Mouse (Mus musculus): ENCODE measurements around the gene Ikzf1. TPM values are rescaled to one million over a fixed set of nuclear protein-coding genes. Genes with fewer than 3 reads are reported as not detected.

Gene Ikzf1
- polyA plus RNA-seq, 1 experiment from 2014 or later, result 1.1 TPM

DNA sequence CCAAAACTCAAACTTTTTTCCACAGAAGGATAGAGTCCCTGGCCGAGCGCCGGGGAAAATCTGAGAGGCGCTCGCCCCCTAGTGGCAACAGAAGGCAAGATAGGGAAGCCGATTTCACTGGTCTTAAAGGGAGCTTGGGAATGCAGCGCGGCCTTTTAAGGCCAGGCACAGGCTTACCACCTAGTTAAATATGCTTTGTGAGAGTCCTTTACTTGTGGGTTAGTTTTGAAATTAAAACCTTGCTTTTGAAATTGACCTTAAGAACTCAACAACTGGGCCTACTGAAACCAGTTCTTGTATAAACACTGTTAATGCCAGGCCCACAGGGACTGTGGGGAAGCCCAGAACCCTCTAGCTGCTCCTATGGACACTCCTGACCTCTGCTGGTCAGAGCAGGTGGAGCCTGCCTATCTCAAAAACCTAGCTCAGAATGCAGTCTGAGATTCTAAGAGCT is 103.7 kb downstream of the Ikzf1 start:
- Histone ChIP-seq H3K36me3 (no peaks in the 10 kb centered on the region), H3K9ac (0 out of 2 replicates have a peak overlapping the region, but pooled peaks have one; percentile 1), H3K4me1 (no peaks in the 10 kb centered on the region), H3K27ac (replicated peaks) (no peak overlapping the region), H3K27me3 (replicated peaks) (peaks cover 4% of the 10 kb centered on the region; the same call in 1 of the 2 replicates), H3K9me3 (no peaks in the 10 kb centered on the region), H3K4me3 (peak overlapping the region; percentile 8; the same call in 1 of the 2 replicates), H3K4me2 (peak overlapping the region; percentile 57)
- 0% methylated on average over 8 of the region's 8 CpGs for WGBS
- ATAC-seq (ENCODE audit: extremely low read depth, insufficient number of reproducible peaks, low FRiP score, low TSS enrichment), result peak; percentile 81

DNA sequence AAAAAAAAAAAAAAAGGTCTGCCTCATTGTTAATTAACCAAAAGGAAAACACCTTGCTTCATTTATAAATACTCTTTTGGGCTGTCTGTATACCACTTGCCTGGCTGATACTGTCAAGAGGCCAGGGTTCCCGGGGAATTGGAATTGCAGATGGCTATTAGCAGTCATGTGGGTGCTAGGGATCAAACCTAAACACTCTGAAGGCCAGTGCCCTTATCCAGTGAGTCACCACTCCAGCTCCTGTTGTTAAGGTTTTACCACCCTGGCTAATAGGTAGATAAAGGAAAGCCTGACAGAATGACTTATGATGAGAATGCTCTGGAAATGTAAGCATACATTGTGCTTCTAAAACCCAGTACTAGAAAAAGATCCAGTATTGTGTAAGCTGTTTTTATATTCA is 109.8 kb downstream of the Ikzf1 start:
- Histone ChIP-seq H3K4me3 (no peak overlapping the region), H3K9ac (no peak overlapping the region), H3K4me2 (no peak overlapping the region), H3K4me1 (no peaks in the 10 kb centered on the region), H3K9me3 (no peaks in the 10 kb centered on the region), H3K36me3 (peaks cover 34% of the 10 kb centered on the region), H3K27me3 (replicated peaks) (no peaks in the 10 kb centered on the region), H3K27ac (replicated peaks) (no peak overlapping the region)
- WGBS, result 87% methylated on average over 1 of the region's 1 CpGs
- no peak for ATAC-seq (ENCODE audit: extremely low read depth, insufficient number of reproducible peaks, low FRiP score, low TSS enrichment)

GRCm38 (mm10) chr11:11798690-11799089 is 113.9 kb downstream of the Ikzf1 start:
- no peak overlapping the region for H3K4me2 ChIP-seq
- 95% methylated on average over 1 of the region's 1 CpGs for WGBS
- no peak overlapping the region for H3K9ac ChIP-seq
- H3K4me1 ChIP-seq, result peaks cover 20% of the 10 kb centered on the region
- ATAC-seq (ENCODE audit: extremely low read depth, insufficient number of reproducible peaks, low FRiP score, low TSS enrichment), result no peak
- no peak overlapping the region for H3K27ac ChIP-seq (replicated peaks)
- H3K9me3 ChIP-seq, result no peaks in the 10 kb centered on the region
- peaks cover 68% of the 10 kb centered on the region for H3K36me3 ChIP-seq
- no peak overlapping the region for H3K4me3 ChIP-seq
- H3K27me3 ChIP-seq (replicated peaks), result no peaks in the 10 kb centered on the region

DNA sequence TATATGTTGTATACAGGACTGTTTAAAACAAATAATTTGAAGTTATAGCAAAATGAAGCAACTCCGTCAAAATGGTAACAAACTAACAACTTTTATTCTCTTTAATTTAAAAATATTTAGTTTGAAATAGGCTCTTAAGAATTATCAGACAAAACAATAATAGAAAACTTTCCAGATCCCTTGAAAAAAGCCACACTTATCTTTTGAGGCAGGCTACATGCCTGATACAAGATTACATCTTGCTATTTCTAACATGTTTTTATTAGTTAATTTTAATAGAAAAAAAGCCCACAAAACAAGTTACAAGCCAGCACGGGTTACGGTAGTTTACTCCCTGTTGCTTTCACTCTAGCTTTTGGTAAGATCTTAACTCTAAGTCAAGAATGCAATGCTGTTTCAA is 115.5 kb downstream of the Ikzf1 start:
- peaks cover 20% of the 10 kb centered on the region for H3K4me1 ChIP-seq
- H3K27me3 ChIP-seq (replicated peaks), result no peaks in the 10 kb centered on the region
- H3K4me2 ChIP-seq, result no peak overlapping the region
- H3K4me3 ChIP-seq, result no peak overlapping the region
- ATAC-seq (ENCODE audit: extremely low read depth, insufficient number of reproducible peaks, low FRiP score, low TSS enrichment), result no peak
- H3K9me3 ChIP-seq, result no peaks in the 10 kb centered on the region
- H3K9ac ChIP-seq, result no peak overlapping the region
- peaks cover 83% of the 10 kb centered on the region for H3K36me3 ChIP-seq
- no peak overlapping the region for H3K27ac ChIP-seq (replicated peaks)
- 89% methylated on average over 3 of the region's 3 CpGs for WGBS

GRCm38 (mm10) chr11:11801067-11801466 is 116.3 kb downstream of the Ikzf1 start:
- peaks cover 91% of the 10 kb centered on the region for H3K36me3 ChIP-seq
- peaks cover 23% of the 10 kb centered on the region for H3K4me1 ChIP-seq
- no peak overlapping the region for H3K27ac ChIP-seq (replicated peaks)
- no peak overlapping the region for H3K4me2 ChIP-seq
- H3K27me3 ChIP-seq (replicated peaks), result no peaks in the 10 kb centered on the region
- no peaks in the 10 kb centered on the region for H3K9me3 ChIP-seq
- no peak overlapping the region for H3K9ac ChIP-seq
- ATAC-seq (ENCODE audit: extremely low read depth, insufficient number of reproducible peaks, low FRiP score, low TSS enrichment), result no peak
- H3K4me3 ChIP-seq, result no peak overlapping the region
- WGBS, result 86% methylated on average over 9 of the region's 9 CpGs

DNA sequence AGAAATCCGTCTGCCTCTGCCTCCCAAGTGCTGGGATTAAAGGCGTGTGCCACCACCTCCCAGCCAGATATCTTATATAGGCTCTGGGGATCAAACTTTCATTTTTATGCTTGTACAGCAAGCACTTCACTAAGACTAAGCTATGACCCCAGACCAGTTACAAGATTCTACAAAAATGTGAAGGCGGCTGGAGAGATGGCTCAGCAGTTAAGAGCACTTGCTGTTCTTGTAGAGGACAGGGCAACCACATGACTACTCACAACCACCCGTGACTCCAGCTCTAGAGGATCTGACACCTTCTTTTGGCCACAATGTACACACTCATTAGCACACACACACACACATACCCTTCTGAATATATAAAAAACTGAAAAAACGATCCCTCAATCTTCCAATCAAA is 119.6 kb downstream of the Ikzf1 start:
- H3K27ac ChIP-seq (replicated peaks), result no peak overlapping the region
- H3K27me3 ChIP-seq (replicated peaks), result no peaks in the 10 kb centered on the region
- no peak overlapping the region for H3K4me2 ChIP-seq
- peaks cover 40% of the 10 kb centered on the region for H3K4me1 ChIP-seq
- no peak for ATAC-seq (ENCODE audit: extremely low read depth, insufficient number of reproducible peaks, low FRiP score, low TSS enrichment)
- no peak overlapping the region for H3K4me3 ChIP-seq
- no peaks in the 10 kb centered on the region for H3K9me3 ChIP-seq
- WGBS, result 81% methylated on average over 5 of the region's 5 CpGs
- H3K36me3 ChIP-seq, result peaks cover 62% of the 10 kb centered on the region
- no peak overlapping the region for H3K9ac ChIP-seq

- no peak for ATAC-seq (ENCODE audit: extremely low read depth, insufficient number of reproducible peaks, low FRiP score, low TSS enrichment)
Measured at GRCm38 (mm10) chr11:11805951-11806350, 121.1 kb downstream of the Ikzf1 start.

GRCm38 (mm10) chr11:11808035-11808819 is 123.4 kb downstream of the Ikzf1 start:
- peaks cover 31% of the 10 kb centered on the region for H3K36me3 ChIP-seq
- H3K4me1 ChIP-seq, result peaks cover 41% of the 10 kb centered on the region
- peak overlapping the region; percentile 90 for H3K9ac ChIP-seq
- no peak for ATAC-seq (ENCODE audit: extremely low read depth, insufficient number of reproducible peaks, low FRiP score, low TSS enrichment)
- no peaks in the 10 kb centered on the region for H3K9me3 ChIP-seq
- H3K27me3 ChIP-seq (replicated peaks), result no peaks in the 10 kb centered on the region
- peak overlapping the region; percentile 100 for H3K27ac ChIP-seq (replicated peaks)
- 5% methylated on average over 25 of the region's 25 CpGs for WGBS
- peak overlapping the region; percentile 86 for H3K4me2 ChIP-seq
- H3K4me3 ChIP-seq, result peak overlapping the region; percentile 67

More at GRCm38 (mm10) chr11:11805951-11806350, 121.1 kb downstream of the Ikzf1 start:
- Histone ChIP-seq H3K4me2 (no peak overlapping the region), H3K9me3 (no peaks in the 10 kb centered on the region), H3K4me1 (peaks cover 48% of the 10 kb centered on the region), H3K27me3 (replicated peaks) (no peaks in the 10 kb centered on the region), H3K9ac (no peak overlapping the region), H3K27ac (replicated peaks) (no peak overlapping the region), H3K4me3 (no peak overlapping the region), H3K36me3 (peaks cover 51% of the 10 kb centered on the region)
- 70% methylated on average over 4 of the region's 4 CpGs for WGBS

DNA sequence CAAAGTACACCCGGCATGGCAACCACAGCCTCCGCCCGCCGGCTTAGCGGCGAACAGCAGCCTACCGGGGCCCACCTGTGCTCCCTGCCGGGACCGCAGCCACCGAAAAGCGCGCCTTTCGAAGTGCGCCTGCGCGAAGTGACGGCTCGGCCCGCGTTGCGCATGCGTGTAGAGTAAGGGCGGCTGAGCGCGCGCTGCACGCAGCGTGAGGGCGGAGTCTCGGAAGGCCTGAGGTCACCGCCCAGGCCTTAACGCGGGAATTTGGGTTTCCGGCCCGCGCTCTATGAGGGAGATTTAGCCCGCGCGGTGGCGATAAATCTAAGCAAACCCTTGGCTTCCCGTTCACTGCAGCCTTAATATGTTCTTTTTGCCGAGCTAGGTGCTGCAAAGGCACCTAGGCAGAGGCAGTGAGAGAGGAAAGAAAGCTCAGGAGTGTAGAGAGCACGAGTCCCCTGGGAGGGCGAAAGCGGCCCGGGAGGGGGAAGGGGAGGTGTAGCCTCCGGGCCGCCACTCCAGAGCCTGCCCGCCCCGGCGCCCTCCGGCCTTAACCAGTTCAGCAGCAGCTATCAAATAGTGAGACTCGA is 124.1 kb downstream of the Ikzf1 start, which contains the start of gene Fignl1:
TSS of gene Fignl1 (minus strand) at position 143 of the 584 bp plus-strand sequence.
- Histone ChIP-seq H3K27me3 (replicated peaks) (no peaks in the 10 kb centered on the region), H3K36me3 (peaks cover 24% of the 10 kb centered on the region), H3K9ac (peak within 1 kb of the TSS; percentile 90), H3K4me2 (peak within 1 kb of the TSS; percentile 86), H3K4me1 (peaks cover 43% of the 10 kb centered on the region), H3K4me3 (peak within 1 kb of the TSS; percentile 67), H3K27ac (replicated peaks) (peak within 1 kb of the TSS; percentile 100), H3K9me3 (no peaks in the 10 kb centered on the region)
- ATAC-seq (ENCODE audit: extremely low read depth, insufficient number of reproducible peaks, low FRiP score, low TSS enrichment), result peak; percentile 93
- under 1% methylated on average over 53 of the region's 53 CpGs for WGBS

GRCm38 (mm10) chr11:11809404-11810175 is 124.8 kb downstream of the Ikzf1 start:
- Histone ChIP-seq H3K4me3 (peak overlapping the region; percentile 67), H3K9me3 (no peaks in the 10 kb centered on the region), H3K9ac (peak overlapping the region; percentile 90), H3K27ac (replicated peaks) (peak overlapping the region; percentile 100), H3K27me3 (replicated peaks) (no peaks in the 10 kb centered on the region), H3K36me3 (peaks cover 17% of the 10 kb centered on the region), H3K4me1 (peaks cover 50% of the 10 kb centered on the region), H3K4me2 (peak overlapping the region; percentile 86)
- 0 out of 2 replicates have a peak, but pooled peaks have one; percentile 0 for ATAC-seq (ENCODE audit: extremely low read depth, insufficient number of reproducible peaks, low FRiP score, low TSS enrichment)
- WGBS, result 8% methylated on average over 11 of the region's 11 CpGs

GRCm38 (mm10) chr11:11811906-11812480 is 127.2 kb downstream of the Ikzf1 start:
- 11% methylated on average over 9 of the region's 9 CpGs for WGBS
- H3K9me3 ChIP-seq, result no peaks in the 10 kb centered on the region
- H3K27me3 ChIP-seq (replicated peaks), result no peaks in the 10 kb centered on the region
- H3K27ac ChIP-seq (replicated peaks), result peak overlapping the region; percentile 69
- no peak for ATAC-seq (ENCODE audit: extremely low read depth, insufficient number of reproducible peaks, low FRiP score, low TSS enrichment)
- peak overlapping the region; percentile 28 for H3K4me3 ChIP-seq
- H3K4me2 ChIP-seq, result peak overlapping the region; percentile 64
- peaks cover 63% of the 10 kb centered on the region for H3K4me1 ChIP-seq
- H3K36me3 ChIP-seq, result no peaks in the 10 kb centered on the region
- H3K9ac ChIP-seq, result peak overlapping the region; percentile 78
